Mouse (Mus musculus) midbrain, embryonic 13.5 days (tissue): ENCODE data around the gene Yy1. TPM values are rescaled to one million over a fixed set of nuclear protein-coding genes. Genes with fewer than 3 reads are reported as not detected.

Experiments used
- ATAC-seq: fragments of 200-750 bp; cut with Nextera tagmentation; 2 replicates; pipeline ENCODE4 v1.8.0; 2017; ENCODE audit warnings: mild to moderate bottlenecking, moderate TSS enrichment, moderate library complexity
- H3K27ac ChIP-seq: fragments of 300-500 bp; sonication (generic); 2 replicates; pipeline ENCODE4 v1.5.1; 2015; ENCODE audit warnings: inconsistent platforms, mild to moderate bottlenecking, moderate library complexity
- H3K27me3 ChIP-seq: fragments of 300-500 bp; sonication (generic); 2 replicates; pipeline ENCODE4 v1.6.1; 2015; ENCODE audit warnings: mild to moderate bottlenecking, inconsistent platforms
- H3K36me3 ChIP-seq: fragments of 300-500 bp; sonication (generic); 2 replicates; pipeline ENCODE4 v1.6.1; 2015; ENCODE audit warnings: mild to moderate bottlenecking, inconsistent platforms
- H3K4me1 ChIP-seq: fragments of 300-500 bp; sonication (generic); replicated peaks from 2 replicates; pipeline ENCODE4 v1.6.1; 2015; ENCODE audit warnings: inconsistent platforms
- H3K4me2 ChIP-seq: fragments of 300-500 bp; sonication (generic); replicated peaks from 2 replicates; pipeline ENCODE4 v1.6.1; 2015; ENCODE audit warnings: moderate library complexity, mild to moderate bottlenecking, inconsistent platforms
- H3K4me3 ChIP-seq: fragments of 300-500 bp; sonication (generic); replicated peaks from 2 replicates; pipeline ENCODE4 v1.5.1; 2015; ENCODE audit warnings: mild to moderate bottlenecking, inconsistent platforms
- H3K9ac ChIP-seq: fragments of 300-500 bp; sonication (generic); replicated peaks from 2 replicates; pipeline ENCODE4 v1.6.1; 2015; ENCODE audit warnings: mild to moderate bottlenecking, inconsistent platforms
- H3K9me3 ChIP-seq: fragments of 300-500 bp; sonication (generic); 2 replicates; pipeline ENCODE4 v1.6.1; 2016; ENCODE audit warnings: mild to moderate bottlenecking, inconsistent platforms
- WGBS: fragments of 180-500 bp; shearing (Covaris S2); methylation state at CpG from one replicate; pipeline ENCODE4 v1.1.7; 2015; 5-methylcytosine and 5-hydroxymethylcytosine counted together
- polyA plus RNA-seq: library from polyadenylated mRNA; unstranded; fragments of >200 nt; fragmentation: Nextera tagmentation; extraction: Ambion mirVana; gene quantifications from 2 replicates; pipeline ENCODE4 v1.2.1, GENCODE M21; 2015

Yy1 gene
- polyA plus RNA-seq, 1 experiment from 2014 or later = 14.7 TPM

GRCm38 (mm10) chr12:108760016-108760415 lies 32.8 kb upstream of the Yy1 start:
- ATAC-seq = no peak
- Histone ChIP-seq H3K36me3 (no peaks in the 10 kb centered on the region), H3K9me3 (no peaks in the 10 kb centered on the region), H3K27ac (no peak overlapping the region), H3K27me3 (no peaks in the 10 kb centered on the region), H3K4me3 (no peak overlapping the region), H3K4me1 (peaks cover 8% of the 10 kb centered on the region; the same call in 1 of the 2 replicates), H3K9ac (no peak overlapping the region), H3K4me2 (no peak overlapping the region)
- 84% methylated on average over 6 of the region's 6 CpGs for WGBS

DNA sequence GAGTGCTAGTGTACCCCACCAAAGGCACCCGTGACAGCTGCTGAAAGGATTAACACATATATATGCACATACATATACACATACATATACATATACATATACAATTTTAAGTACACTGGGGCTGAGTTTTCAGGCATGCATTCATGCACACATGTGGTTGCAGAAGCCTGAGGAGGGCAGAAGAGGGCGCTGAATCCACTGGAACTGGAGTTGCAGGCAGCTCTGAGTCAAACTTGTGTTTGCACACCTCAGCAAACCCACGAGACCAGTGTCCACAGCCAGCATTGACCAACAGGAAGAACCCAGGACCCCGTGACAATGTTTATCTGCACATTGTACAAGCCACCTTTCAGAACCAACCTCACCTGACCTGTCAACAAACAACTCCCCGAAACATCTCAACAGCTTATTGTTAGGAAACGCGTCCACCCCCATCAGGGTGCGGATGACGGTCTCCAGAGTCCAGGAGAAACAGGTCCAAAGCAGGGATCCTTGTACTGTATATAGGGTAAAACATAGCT lies 32.2 kb upstream of the Yy1 start:
- Histone ChIP-seq H3K4me3 (no peak overlapping the region), H3K36me3 (no peaks in the 10 kb centered on the region), H3K27ac (no peak overlapping the region), H3K27me3 (no peaks in the 10 kb centered on the region), H3K9me3 (no peaks in the 10 kb centered on the region), H3K4me2 (no peak overlapping the region), H3K4me1 (peaks cover 8% of the 10 kb centered on the region; the same call in 1 of the 2 replicates), H3K9ac (no peak overlapping the region)
- 74% methylated on average over 9 of the region's 9 CpGs for WGBS
- no peak for ATAC-seq

DNA sequence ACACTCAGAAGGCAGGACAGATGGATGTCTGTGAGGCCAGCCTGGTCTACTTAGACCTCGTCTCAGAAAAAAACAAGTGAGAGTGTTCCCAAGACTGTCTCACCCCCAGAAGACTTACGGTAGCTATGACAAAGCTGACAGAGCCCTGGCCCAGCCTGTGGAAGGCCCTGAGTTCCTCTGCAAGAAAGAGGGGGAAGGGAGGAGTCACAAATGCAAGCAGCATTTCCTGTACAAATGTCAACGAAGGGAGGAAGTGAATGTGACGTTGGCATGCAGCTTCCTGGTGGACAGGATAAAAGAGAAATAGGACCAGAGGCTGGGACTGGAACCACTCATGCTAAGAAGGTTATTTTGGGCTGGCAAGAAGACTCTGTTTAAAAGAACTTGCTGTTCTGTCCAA lies 31.6 kb upstream of the Yy1 start:
- H3K4me2 ChIP-seq = no peak overlapping the region
- H3K9ac ChIP-seq = no peak overlapping the region
- peaks cover 11% of the 10 kb centered on the region; the same call in 1 of the 2 replicates for H3K4me1 ChIP-seq
- no peak for ATAC-seq
- WGBS = 80% methylated on average over 4 of the region's 4 CpGs
- H3K4me3 ChIP-seq = no peak overlapping the region
- H3K36me3 ChIP-seq = no peaks in the 10 kb centered on the region
- H3K9me3 ChIP-seq = no peaks in the 10 kb centered on the region
- no peak overlapping the region for H3K27ac ChIP-seq
- H3K27me3 ChIP-seq = no peaks in the 10 kb centered on the region

- H3K27ac ChIP-seq = no peak overlapping the region
- no peak overlapping the region for H3K9ac ChIP-seq
- 77% methylated on average over 4 of the region's 4 CpGs for WGBS
- no peaks in the 10 kb centered on the region for H3K9me3 ChIP-seq
- ATAC-seq = no peak
- no peaks in the 10 kb centered on the region for H3K36me3 ChIP-seq
- H3K27me3 ChIP-seq = no peaks in the 10 kb centered on the region
- peaks cover 15% of the 10 kb centered on the region; the same call in 1 of the 2 replicates for H3K4me1 ChIP-seq
- H3K4me2 ChIP-seq = no peak overlapping the region
- no peak overlapping the region for H3K4me3 ChIP-seq
These were observed 31.1 kb upstream of the Yy1 start for GRCm38 (mm10) chr12:108761665-108762064.

DNA sequence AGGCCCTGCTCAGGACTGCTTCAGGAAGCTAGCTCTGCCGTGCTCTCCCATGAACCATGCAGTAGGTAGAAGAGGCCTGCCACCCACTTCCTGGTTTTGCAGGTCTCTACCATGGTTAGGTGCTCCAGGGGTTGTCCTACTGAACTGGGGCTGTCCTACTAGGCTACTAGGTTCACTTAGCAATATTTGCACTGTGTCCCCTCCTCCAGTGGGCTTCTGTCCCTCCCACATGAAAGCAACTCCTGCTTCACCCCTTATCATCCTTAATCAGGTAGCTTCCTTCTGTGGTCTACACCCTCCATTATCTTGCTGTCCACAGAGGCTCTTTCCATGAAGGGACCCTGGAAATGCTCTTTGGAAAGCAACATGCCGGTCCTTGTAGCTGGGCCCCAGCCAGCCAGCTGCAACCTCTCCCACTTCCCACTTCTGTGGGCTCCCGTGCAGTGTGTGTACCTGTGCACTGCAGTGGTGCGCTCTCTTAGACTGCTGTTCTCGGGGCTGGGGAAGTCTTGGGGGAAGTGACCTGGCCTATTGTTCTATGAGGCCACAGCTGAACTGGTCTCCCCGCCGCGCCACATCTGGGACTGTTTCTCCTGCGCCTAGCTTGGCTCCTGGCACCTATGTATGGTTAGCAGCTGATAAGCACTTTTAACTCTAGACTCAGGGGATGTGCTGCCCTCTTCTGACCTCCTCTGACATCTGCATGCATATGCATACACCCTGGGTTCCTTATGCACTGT lies 29.5 kb upstream of the Yy1 start:
- Histone ChIP-seq H3K4me2 (no peak overlapping the region), H3K27me3 (no peaks in the 10 kb centered on the region), H3K4me3 (no peak overlapping the region), H3K9ac (no peak overlapping the region), H3K27ac (no peak overlapping the region), H3K4me1 (peaks cover 12% of the 10 kb centered on the region; the same call in 1 of the 2 replicates), H3K9me3 (no peaks in the 10 kb centered on the region), H3K36me3 (no peaks in the 10 kb centered on the region)
- no peak for ATAC-seq
- WGBS = 72% methylated on average over 9 of the region's 9 CpGs

GRCm38 (mm10) chr12:108764917-108765678 lies 27.7 kb upstream of the Yy1 start:
- Histone ChIP-seq H3K36me3 (no peaks in the 10 kb centered on the region), H3K4me1 (peaks cover 12% of the 10 kb centered on the region; the same call in 1 of the 2 replicates), H3K4me3 (0 out of 2 replicates have a peak overlapping the region, but pooled peaks have one; percentile 8), H3K27ac (0 out of 2 replicates have a peak overlapping the region, but pooled peaks have one; percentile 32), H3K9ac (no peak overlapping the region; the same call in 1 of the 2 replicates), H3K27me3 (no peaks in the 10 kb centered on the region), H3K4me2 (peak overlapping the region; percentile 36), H3K9me3 (no peaks in the 10 kb centered on the region)
- 77% methylated on average over 22 of the region's 22 CpGs for WGBS
- ATAC-seq = no peak

GRCm38 (mm10) chr12:108765751-108766221 lies 27.0 kb upstream of the Yy1 start:
- WGBS = 32% methylated on average over 14 of the region's 14 CpGs
- Histone ChIP-seq H3K4me2 (peak overlapping the region; percentile 36), H3K27me3 (no peaks in the 10 kb centered on the region), H3K4me3 (peak overlapping the region; percentile 8; the same call in 1 of the 2 replicates), H3K9ac (peak overlapping the region; percentile 41; the same call in 1 of the 2 replicates), H3K27ac (peak overlapping the region; percentile 32; the same call in 1 of the 2 replicates), H3K36me3 (no peaks in the 10 kb centered on the region), H3K4me1 (peaks cover 12% of the 10 kb centered on the region; the same call in 1 of the 2 replicates), H3K9me3 (no peaks in the 10 kb centered on the region)
- no peak for ATAC-seq

DNA sequence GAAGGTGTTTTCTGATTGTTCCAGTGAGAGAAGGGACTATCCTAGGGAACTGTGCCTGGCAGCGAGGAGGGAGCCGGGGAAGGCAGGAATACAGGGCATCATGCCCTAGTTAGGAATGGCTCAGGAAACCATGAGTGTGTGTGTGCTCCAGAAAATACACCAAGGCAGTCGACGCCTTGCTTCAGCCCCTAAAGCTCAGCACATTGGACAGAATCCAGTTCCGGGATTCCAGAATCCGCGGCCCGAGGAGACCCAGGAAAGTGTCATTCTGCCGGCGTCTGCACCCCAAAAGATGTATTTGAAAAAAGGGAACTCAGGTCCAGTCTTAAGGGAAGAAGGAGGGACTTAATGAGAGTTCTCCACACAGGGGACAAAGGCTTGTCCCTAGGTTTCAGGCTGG lies 26.5 kb upstream of the Yy1 start:
- Histone ChIP-seq H3K9me3 (no peaks in the 10 kb centered on the region), H3K4me3 (no peak overlapping the region), H3K27me3 (no peaks in the 10 kb centered on the region), H3K4me1 (peaks cover 12% of the 10 kb centered on the region; the same call in 1 of the 2 replicates), H3K9ac (no peak overlapping the region), H3K36me3 (no peaks in the 10 kb centered on the region), H3K27ac (no peak overlapping the region), H3K4me2 (peak overlapping the region; percentile 36)
- 69% methylated on average over 10 of the region's 10 CpGs for WGBS
- no peak for ATAC-seq

DNA sequence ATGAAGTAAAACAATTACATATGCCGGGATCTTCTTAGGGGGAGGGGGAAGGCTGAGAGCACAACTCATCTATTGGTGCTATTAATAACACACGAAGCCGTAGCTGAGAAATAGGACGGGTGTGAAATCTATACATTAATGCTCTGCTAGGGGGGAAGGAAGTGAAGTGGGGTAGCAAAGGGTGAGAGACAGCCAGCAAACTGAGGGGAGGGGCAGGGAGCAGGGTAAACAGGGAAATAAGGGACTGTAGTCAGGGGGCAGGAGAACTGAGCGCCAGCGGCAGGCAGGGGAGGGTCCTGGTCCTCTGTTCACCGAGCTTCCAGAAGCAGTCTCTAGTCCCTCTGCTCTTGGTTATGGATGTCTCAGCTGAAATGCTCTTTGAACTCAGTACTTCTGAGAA lies 25.9 kb upstream of the Yy1 start:
- Histone ChIP-seq H3K9ac (no peak overlapping the region), H3K27ac (no peak overlapping the region), H3K36me3 (no peaks in the 10 kb centered on the region), H3K4me3 (no peak overlapping the region), H3K4me2 (no peak overlapping the region), H3K4me1 (peaks cover 12% of the 10 kb centered on the region; the same call in 1 of the 2 replicates), H3K27me3 (no peaks in the 10 kb centered on the region), H3K9me3 (no peaks in the 10 kb centered on the region)
- WGBS = 63% methylated on average over 7 of the region's 7 CpGs
- ATAC-seq = no peak

DNA sequence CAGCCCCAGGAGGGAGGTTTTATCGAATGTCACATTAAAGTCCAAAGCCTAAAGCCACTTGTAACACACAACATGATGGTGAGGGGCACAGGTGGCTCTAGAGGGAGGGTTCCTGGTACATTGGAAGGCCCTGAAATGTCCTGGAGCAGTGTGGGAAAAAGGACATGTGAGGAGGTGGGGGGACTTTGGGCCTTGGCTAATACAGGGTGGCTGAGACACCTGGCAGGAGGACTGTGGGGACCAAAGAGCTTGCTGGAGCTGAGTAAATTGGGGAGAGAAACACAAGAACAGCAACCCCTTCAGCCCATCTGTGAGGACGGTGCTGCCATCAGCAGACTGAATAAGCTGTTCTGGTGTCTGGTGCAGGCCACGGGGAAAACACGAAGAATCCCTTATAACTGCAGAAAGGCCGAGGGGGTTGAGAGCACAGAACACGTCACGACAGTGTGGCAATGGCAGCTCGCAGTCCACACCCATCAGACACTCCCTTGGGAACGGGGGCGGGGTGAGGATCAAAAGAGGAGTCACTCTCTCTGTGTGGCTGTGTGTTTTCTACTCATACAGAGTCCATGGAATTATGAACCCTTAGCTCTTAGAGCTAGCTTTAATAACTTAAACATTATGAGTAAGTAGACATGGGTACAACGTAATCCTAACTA lies 24.4 kb upstream of the Yy1 start:
- Histone ChIP-seq H3K9me3 (no peaks in the 10 kb centered on the region), H3K4me2 (no peak overlapping the region), H3K4me3 (no peak overlapping the region), H3K9ac (no peak overlapping the region), H3K27ac (no peak overlapping the region), H3K36me3 (peaks cover 5% of the 10 kb centered on the region; the same call in 1 of the 2 replicates), H3K27me3 (no peaks in the 10 kb centered on the region), H3K4me1 (peaks cover 11% of the 10 kb centered on the region; the same call in 1 of the 2 replicates)
- no peak for ATAC-seq
- 89% methylated on average over 11 of the region's 11 CpGs for WGBS

DNA sequence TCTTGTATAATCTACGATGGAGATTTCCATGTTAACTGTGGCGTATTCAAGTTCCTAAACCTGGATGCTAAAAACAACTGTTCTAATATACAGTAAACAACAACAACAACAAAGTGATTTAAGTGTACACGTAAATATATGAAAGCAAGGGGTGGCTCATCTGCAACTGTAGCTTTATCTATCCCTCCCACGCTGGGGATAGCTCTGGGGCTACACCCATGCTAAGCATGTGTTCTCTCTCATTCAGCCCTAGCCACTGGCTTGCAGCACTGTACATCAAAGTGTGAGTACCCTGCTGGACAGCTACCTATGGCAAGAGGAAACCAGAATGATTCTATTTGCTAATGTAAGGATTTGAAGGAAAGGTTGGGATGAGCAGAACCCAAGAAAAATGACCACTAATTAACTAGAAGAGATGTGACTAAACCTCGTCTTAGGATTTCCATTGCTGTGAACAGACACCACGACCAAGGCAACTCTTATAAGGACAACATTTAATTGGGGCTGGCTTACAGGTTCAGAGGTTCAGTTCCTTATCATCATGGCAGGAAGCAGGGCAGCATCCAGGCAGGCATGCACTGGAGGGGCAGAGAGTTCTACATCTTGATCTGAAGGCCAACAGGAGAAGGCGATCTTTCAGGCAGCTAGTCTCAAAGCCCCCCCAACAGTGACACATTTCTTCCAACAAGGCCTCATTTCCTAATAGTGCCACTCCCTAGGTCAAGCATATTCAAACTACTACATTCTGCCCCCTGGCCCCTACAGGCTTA lies 12.5 kb upstream of the Yy1 start:
- Histone ChIP-seq H3K4me2 (no peak overlapping the region), H3K4me3 (no peak overlapping the region), H3K9ac (no peak overlapping the region), H3K9me3 (peaks cover 13% of the 10 kb centered on the region), H3K4me1 (no peaks in the 10 kb centered on the region), H3K36me3 (peaks cover 43% of the 10 kb centered on the region), H3K27me3 (no peaks in the 10 kb centered on the region), H3K27ac (no peak overlapping the region)
- WGBS = 97% methylated on average over 7 of the region's 7 CpGs
- ATAC-seq = no peak
